Mouse (Mus musculus) right cerebral cortex, adult 18-20 months (tissue): ENCODE data around the gene Olfr1500.
"Not testable (repeated sequence)": the region's sequence is repeated elsewhere in the genome, so short reads cannot be mapped to it uniquely, and the experiment has no call there.

Experiments
- DNase-seq: peaks from one replicate; pipeline ENCODE4 v3.0.0; 2022; ENCODE audit warnings: mixed read lengths

Gene Olfr1500

DNA sequence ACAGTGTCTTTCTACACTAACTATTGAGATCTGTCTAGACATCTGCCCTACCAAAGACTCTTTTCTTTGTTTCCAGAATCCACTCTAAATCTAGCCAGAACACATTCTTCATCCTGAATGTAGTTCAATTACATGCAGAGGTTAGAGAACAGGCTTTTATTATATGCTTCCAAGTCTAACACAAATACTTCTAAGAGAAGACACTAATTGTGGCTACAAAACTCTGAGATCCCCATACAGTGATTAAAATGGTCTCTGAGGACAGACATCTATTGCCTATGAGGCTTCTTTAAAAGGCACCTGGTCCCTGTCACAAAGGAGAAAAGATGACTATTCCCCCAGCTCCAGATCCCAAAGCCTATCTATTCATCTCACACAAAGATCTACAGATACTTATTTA lies at the start of gene Olfr1500:
Gene Olfr1500 (minus strand): TSS at position 101 of the 400 bp plus-strand sequence.
- DNase-seq: no peak

DNA sequence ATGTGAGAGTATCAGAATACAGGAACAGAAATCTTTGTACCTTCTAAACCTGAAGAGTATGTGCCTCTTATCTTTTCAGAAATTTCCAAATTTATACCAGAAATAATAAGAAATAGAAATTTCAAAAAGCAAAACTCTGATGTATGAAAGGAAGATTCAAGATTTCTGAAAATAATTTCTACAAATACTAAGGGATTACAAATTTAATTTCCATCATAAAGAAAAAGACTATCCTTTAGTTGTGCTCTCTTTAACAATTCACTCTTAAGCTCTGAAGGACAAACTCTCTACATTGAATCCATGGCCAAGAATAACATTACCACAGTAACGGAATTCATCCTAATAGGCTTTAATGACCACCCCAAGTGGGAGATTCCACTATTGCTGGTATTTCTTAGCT lies 31.2 kb upstream of the Olfr1500 start, which contains the start of gene Olfr1502:
Gene Olfr1502 (plus strand): TSS at position 301 of the 400 bp plus-strand sequence.
- DNase-seq: no peak

DNA sequence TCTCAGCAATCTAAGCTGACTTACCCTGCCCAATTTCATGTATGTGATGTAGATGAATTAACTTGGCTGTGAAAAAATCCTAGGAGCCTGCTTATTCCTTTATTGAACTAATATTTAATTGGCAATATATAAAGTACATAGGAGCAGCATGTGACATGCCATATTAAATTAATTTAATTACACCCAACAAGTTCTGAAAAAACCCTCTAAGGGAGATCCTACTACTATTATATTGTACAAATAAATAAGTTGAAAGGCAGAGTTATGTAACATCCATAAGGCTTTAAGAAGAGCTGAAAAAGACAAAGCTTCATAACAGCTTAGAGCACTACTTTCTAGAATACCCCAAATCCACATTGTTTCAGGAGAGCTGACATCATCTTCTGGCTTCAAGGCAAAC lies 20.3 kb upstream of the Olfr1500 start, which contains the start of gene Olfr1501:
Gene Olfr1501 (minus strand): TSS at position 101 of the 400 bp plus-strand sequence.
- not testable (repeated sequence) for DNase-seq

DNA sequence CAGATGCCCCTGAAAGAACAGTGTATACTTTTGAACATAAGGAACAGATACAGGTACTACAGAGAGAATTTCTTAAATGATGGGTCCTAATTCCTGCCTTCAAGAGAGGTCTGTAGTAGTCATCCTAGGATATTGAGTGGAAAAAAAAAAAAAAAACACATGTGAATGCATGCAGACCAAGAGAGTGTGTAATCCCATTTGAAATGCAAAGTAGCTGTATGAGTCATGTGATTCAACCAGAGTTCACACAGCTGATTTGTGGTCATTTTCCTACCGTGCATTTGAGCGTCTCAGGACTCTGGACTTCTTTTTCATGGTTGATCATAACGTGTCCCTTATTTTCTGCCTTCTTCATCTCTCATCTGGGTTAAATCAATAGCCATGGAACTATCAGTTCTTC lies 1.8 kb downstream of the Olfr1500 start:
- no peak for DNase-seq

DNA sequence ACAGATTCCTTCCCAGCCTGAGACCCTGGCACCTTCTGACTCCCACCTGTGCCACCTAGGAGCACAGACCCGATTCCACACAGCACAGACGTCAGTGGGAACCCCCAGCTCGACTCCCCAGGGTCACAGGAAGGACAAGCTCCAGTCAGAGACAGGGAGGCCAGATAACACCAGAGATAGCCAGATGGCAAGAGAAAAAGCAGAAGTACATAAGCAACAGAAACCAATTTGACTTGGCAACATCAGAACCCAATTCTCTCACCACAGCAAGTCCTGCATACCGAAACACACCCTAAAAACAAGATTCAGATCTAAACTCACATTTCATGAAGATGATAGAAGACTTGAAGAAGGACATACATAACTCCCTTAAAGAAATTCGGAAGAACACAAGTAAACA lies 9.4 kb downstream of the Olfr1500 start:
- DNase-seq: no peak

DNA sequence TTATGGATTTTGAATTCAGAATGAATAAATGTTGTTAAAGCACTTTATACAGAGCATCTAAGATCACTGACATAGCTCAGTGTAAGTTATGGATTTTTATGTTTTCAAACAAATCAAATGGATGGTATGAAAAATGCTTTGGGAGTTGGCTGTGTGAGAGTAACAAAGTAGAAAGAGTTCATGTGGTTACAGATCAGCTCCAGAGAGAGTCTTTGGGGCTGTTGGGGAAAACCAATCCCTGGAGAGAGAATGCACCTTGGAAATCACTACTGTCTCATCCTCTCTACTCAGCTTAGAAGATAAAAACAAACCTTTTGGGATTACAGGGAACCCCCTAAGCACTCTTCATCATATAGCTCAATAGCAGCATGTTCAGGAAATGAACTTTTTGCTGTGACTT lies 10.9 kb downstream of the Olfr1500 start, which contains the start of gene Olfr1499:
Gene Olfr1499 (minus strand): TSS at position 101 of the 400 bp plus-strand sequence.
- DNase-seq: no peak

DNA sequence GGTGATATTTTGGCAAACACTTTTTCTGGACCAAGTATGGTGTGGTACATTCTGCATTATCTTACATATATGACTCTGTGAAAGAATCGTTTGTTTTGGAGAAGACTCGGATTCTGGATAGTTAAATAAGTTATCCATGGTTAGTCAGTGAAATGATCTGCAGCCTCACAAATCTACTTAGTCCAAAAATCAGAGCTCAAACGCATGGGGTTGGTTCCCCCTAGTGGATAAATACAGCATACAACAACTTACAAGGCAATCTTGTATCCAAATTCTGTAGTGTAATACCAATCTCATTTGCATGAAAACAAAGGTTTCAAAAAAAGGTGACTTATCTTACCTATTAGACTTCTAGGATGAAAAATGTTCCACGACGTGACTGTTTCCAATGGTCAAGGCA lies 11.5 kb downstream of the Olfr1500 start:
- DNase-seq: peak; percentile 3

DNA sequence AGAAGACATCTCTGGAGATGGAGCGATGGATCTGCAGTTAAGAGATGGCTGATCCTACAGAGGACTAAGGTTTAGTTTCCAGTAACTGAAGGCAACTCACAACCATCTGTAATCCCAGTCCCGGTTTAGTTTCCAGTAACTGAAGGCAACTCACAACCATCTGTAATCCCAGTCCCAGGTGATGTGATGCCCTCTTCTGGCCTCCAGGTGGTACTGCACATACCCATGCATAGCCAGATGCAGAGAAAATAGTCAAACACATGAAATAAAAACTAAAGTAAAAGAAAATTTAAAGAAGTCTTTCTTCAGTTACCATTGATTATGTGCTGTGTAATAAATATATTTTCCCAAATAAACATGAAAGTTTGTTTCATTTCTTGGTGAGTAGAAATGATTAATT lies 17.5 kb downstream of the Olfr1500 start:
- DNase-seq: no peak

DNA sequence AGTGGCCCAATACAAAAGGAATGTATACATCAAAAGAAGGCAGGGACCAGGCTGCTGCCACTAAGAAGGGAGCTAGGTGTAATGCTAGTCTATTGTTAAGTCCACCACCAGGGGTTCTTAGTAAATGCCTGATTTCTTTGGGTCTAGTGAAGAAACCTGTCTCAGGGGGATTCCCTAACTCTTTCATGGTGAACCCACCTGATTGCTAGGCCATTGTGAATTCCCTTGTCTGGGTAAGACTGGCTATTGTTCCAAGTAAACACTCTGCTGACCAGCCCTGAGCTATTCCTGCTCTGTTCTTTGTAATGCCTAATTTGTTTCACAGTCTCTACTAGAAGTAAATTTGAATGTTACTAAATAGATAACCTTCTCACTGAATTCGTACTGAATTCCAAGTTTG lies 24.8 kb downstream of the Olfr1500 start:
- DNase-seq: not testable (repeated sequence)

DNA sequence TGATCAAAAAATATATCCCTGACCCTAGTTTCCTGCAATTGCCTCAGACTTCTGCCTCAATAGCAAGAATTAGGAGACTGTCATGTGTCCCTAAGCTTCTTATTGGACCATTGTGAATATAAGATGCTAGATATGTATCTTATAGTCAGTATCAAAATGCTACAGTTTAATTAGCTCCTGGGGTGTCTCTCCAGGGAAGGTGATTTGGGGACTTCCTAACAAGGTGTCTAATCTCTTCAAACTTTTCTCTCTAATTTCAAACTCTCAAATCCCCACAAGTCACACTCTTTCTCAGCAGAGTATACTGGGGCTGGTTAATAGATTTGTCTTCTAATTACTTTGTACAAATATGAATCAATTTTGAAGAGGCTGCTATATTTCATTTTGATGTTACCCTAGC lies 32.2 kb downstream of the Olfr1500 start, which contains the start of gene Olfr1497:
Gene Olfr1497 (minus strand): TSS at position 101 of the 400 bp plus-strand sequence.
- DNase-seq: no peak

DNA sequence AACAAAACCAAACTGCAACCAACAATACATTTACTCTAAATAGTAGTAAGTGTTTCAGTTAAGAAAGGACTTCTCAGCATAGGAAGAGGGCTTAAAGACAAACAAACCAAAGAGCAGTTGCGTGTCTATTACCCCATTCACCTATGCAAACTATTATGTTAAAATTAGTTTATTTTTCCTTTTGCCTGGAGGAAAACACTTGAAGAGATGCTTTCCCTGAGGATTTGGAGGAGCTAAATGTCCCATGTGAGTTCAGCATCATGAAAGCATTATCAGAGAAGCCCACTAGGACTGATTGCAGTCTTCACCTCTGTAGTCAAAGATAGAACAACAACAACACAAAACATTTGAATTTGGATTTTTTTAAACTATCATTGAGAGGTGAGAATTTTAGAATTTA lies 52.7 kb downstream of the Olfr1500 start, which contains the start of gene Olfr1496:
Gene Olfr1496 (plus strand): TSS at position 301 of the 400 bp plus-strand sequence.
- no peak for DNase-seq
